Mouse (Mus musculus): ENCODE data around the gene Pappa2. TPM values are rescaled to one million over a fixed set of nuclear protein-coding genes. Genes with fewer than 3 reads are reported as not detected.

Gene Pappa2
- polyA plus RNA-seq, 1 experiment from 2014 or later, result 1.9 TPM

DNA sequence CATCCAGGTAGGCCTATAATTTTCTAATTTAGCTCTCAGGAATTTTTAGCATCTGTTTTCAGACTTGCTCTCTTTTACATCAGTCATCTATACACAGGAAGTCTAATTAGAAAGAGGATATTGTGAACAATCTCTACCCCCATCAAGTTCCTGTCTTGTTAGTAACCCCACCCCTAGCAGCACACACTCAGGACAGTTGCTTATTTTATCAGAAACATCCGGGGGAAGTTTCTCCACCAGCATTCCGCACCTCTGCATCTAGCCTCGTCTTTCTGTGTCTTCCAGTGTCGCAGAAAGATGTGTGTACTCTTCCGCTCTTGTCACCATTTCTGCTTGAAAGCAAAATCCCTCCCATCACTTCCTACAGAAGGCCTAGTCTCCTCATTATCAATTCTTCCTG lies 59.8 kb downstream of the Pappa2 start:
- no peak overlapping the region for H3K9ac ChIP-seq (ENCODE audit: low read length)
- ATAC-seq (ENCODE audit: low FRiP score) (no peak), DNase-seq (ENCODE audit: low spot score, missing footprints) (no peak)
- no peaks in the 10 kb centered on the region for H3K36me3 ChIP-seq (ENCODE audit: control insufficient read depth, insufficient read depth, low read length)
- no peaks in the 10 kb centered on the region for H3K4me1 ChIP-seq (ENCODE audit: control insufficient read depth, insufficient read depth, low read length)
- no peak overlapping the region for H3K27ac ChIP-seq (ENCODE audit: low read depth, low read length)
- H3K27me3 ChIP-seq (ENCODE audit: control insufficient read depth, insufficient read depth, low read length), result no peaks in the 10 kb centered on the region
- no peak overlapping the region for H3K4me3 ChIP-seq (ENCODE audit: low read depth, low read length)
- no peaks in the 10 kb centered on the region for H3K9me3 ChIP-seq (ENCODE audit: control insufficient read depth, low read length)
- H3K4me2 ChIP-seq, result no peak overlapping the region
- WGBS, result 89% methylated on average over 5 of the region's 5 CpGs

DNA sequence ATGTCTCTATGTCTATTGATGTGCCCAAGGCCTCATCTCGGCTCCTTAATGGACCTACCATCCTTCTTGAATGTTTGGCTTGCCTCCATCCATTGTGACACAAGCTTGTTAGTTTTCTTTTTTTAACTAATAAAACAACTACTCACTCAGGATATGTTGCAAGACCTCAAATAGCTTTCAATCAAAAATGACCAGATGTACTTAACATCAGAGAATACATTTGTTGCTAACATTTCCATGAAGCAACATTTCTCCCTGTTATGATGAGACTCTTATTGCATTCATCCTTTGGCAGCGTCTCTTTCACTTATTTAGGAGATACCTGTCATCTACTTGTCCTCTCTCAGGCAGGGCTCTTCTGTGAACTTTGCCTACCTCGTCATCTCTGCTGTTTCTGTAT lies 61.4 kb downstream of the Pappa2 start:
- DNase-seq (ENCODE audit: low spot score, missing footprints) (no peak), ATAC-seq (ENCODE audit: low FRiP score) (no peak)
- Histone ChIP-seq H3K4me1 (ENCODE audit: control insufficient read depth, insufficient read depth, low read length) (no peaks in the 10 kb centered on the region), H3K9me3 (ENCODE audit: control insufficient read depth, low read length) (no peaks in the 10 kb centered on the region), H3K27me3 (ENCODE audit: control insufficient read depth, insufficient read depth, low read length) (no peaks in the 10 kb centered on the region), H3K4me2 (no peak overlapping the region), H3K36me3 (ENCODE audit: control insufficient read depth, insufficient read depth, low read length) (no peaks in the 10 kb centered on the region), H3K9ac (ENCODE audit: low read length) (no peak overlapping the region), H3K4me3 (ENCODE audit: low read depth, low read length) (no peak overlapping the region), H3K27ac (ENCODE audit: low read depth, low read length) (no peak overlapping the region)
- 82% methylated on average over 3 of the region's 3 CpGs for WGBS

- 90% methylated on average over 3 of the region's 3 CpGs for WGBS
- ATAC-seq (ENCODE audit: low FRiP score) (no peak), DNase-seq (ENCODE audit: low spot score, missing footprints) (no peak)
- Histone ChIP-seq H3K4me1 (ENCODE audit: control insufficient read depth, insufficient read depth, low read length) (no peaks in the 10 kb centered on the region), H3K9me3 (ENCODE audit: control insufficient read depth, low read length) (no peaks in the 10 kb centered on the region), H3K9ac (ENCODE audit: low read length) (no peak overlapping the region), H3K4me3 (ENCODE audit: low read depth, low read length) (no peak overlapping the region), H3K4me2 (no peak overlapping the region), H3K36me3 (ENCODE audit: control insufficient read depth, insufficient read depth, low read length) (no peaks in the 10 kb centered on the region), H3K27me3 (ENCODE audit: control insufficient read depth, insufficient read depth, low read length) (no peaks in the 10 kb centered on the region), H3K27ac (ENCODE audit: low read depth, low read length) (no peak overlapping the region)
These were observed 63.2 kb downstream of the Pappa2 start for GRCm38 (mm10) chr1:158917067-158917466.

DNA sequence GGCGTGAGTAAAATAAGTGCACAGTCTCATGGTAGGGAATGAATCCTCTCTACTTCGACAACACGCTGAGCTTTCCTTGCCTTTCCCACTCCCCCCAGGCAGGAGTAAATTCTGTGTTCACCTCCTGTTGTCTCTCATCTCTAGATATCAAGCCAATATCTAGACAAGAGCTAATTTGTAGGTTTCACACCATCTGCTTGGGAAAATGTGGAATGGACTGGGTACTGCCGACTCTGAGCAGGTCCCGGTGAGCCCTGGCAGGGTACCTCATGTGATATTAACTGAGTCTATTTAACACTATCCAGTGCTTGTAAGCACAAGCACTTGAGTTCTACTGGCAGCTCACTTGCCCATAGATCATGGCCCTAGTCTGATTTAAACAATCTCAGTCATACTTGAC lies 64.7 kb downstream of the Pappa2 start:
- Histone ChIP-seq H3K27me3 (ENCODE audit: control insufficient read depth, insufficient read depth, low read length) (no peaks in the 10 kb centered on the region), H3K36me3 (ENCODE audit: control insufficient read depth, insufficient read depth, low read length) (no peaks in the 10 kb centered on the region), H3K4me1 (ENCODE audit: control insufficient read depth, insufficient read depth, low read length) (no peaks in the 10 kb centered on the region), H3K4me3 (ENCODE audit: low read depth, low read length) (no peak overlapping the region), H3K27ac (ENCODE audit: low read depth, low read length) (no peak overlapping the region), H3K4me2 (no peak overlapping the region), H3K9me3 (ENCODE audit: control insufficient read depth, low read length) (no peaks in the 10 kb centered on the region), H3K9ac (ENCODE audit: low read length) (no peak overlapping the region)
- ATAC-seq (ENCODE audit: low FRiP score) (no peak), DNase-seq (ENCODE audit: low spot score, missing footprints) (no peak)
- 89% methylated on average over 5 of the region's 5 CpGs for WGBS

DNA sequence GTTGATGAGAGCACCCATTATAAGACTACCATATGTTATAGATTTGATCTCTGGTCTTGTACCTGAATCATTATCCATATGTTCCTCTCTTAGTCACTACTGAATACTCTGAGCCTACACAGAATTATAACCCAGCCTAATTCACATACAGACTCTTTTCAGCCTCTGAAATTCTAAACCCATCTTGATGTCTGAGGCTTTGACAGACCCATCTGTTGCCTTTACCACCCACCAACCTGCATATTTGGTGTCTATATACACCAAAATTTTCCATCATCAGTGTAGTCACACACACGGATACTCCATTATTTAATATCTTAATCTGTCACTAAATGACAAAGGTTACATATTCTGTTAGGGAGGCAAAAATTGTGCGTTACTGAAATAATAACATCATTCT lies 69.6 kb downstream of the Pappa2 start:
- no peak overlapping the region for H3K4me3 ChIP-seq (ENCODE audit: low read depth, low read length)
- ATAC-seq (ENCODE audit: low FRiP score), result no peak
- no peak overlapping the region for H3K27ac ChIP-seq (ENCODE audit: low read depth, low read length)
- H3K27me3 ChIP-seq (ENCODE audit: control insufficient read depth, insufficient read depth, low read length), result no peaks in the 10 kb centered on the region
- H3K4me1 ChIP-seq (ENCODE audit: control insufficient read depth, insufficient read depth, low read length), result no peaks in the 10 kb centered on the region
- no peak overlapping the region for H3K4me2 ChIP-seq
- H3K9ac ChIP-seq (ENCODE audit: low read length), result no peak overlapping the region
- WGBS, result 86% methylated on average over 2 of the region's 2 CpGs
- H3K9me3 ChIP-seq (ENCODE audit: control insufficient read depth, low read length), result no peaks in the 10 kb centered on the region
- no peak for DNase-seq (ENCODE audit: low spot score, missing footprints)
- H3K36me3 ChIP-seq (ENCODE audit: control insufficient read depth, insufficient read depth, low read length), result no peaks in the 10 kb centered on the region

DNA sequence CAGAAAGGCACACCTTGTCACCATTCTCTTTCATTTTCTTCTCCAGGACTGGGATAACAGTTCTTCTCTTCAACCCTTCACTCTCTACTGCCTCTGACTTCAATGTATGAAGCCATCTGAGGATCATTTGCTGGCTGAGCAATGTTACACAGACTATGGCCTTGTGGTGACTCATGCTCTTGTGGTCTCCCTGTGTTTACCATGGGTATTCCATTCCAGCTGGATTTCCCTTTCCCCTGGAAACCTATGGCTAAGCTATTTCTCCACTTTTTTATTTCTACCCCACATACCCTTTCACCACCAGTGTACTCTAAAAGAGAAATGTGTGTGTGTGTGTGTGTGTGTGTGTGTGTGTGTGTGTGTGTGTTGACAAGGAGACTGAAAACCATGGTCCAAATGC lies 83.0 kb downstream of the Pappa2 start:
- H3K27me3 ChIP-seq (ENCODE audit: control insufficient read depth, insufficient read depth, low read length), result no peaks in the 10 kb centered on the region

DNA sequence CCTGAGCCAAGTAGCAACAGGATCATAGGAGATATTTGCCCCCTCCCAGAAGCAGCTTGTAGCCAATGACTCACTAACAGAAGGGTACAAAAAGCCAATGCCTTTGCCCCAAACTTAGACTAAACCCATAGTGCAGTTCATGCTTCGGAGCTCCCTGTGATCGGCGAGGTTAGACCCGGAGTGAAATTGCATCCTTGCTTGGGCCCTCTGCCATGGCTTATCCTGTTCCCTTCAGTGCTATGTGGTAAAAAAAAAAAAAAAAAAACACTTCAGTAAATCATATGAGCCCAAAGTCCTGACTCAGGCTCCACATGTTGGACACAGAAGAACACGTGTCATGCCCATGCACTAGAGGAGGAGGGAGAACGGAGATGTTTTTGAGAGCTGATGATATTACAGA lies 85.8 kb downstream of the Pappa2 start:
- no peak for ATAC-seq (ENCODE audit: low FRiP score)
- WGBS, result 87% methylated on average over 6 of the region's 6 CpGs

More for the DNA sequence above, 83.0 kb downstream of the Pappa2 start:
- no peaks in the 10 kb centered on the region; the same call in 1 of the 2 replicates for H3K4me1 ChIP-seq (ENCODE audit: control insufficient read depth, insufficient read depth, low read length)
- ATAC-seq (ENCODE audit: low FRiP score), result no peak
- no peak overlapping the region for H3K27ac ChIP-seq (ENCODE audit: low read depth, low read length)
- H3K9ac ChIP-seq (ENCODE audit: low read length), result no peak overlapping the region
- no peaks in the 10 kb centered on the region for H3K9me3 ChIP-seq (ENCODE audit: control insufficient read depth, low read length)
- DNase-seq (ENCODE audit: low spot score, missing footprints), result no peak
- H3K4me3 ChIP-seq (ENCODE audit: low read depth, low read length), result no peak overlapping the region
- no peak overlapping the region for H3K4me2 ChIP-seq
- H3K36me3 ChIP-seq (ENCODE audit: control insufficient read depth, insufficient read depth, low read length), result no peaks in the 10 kb centered on the region

DNA sequence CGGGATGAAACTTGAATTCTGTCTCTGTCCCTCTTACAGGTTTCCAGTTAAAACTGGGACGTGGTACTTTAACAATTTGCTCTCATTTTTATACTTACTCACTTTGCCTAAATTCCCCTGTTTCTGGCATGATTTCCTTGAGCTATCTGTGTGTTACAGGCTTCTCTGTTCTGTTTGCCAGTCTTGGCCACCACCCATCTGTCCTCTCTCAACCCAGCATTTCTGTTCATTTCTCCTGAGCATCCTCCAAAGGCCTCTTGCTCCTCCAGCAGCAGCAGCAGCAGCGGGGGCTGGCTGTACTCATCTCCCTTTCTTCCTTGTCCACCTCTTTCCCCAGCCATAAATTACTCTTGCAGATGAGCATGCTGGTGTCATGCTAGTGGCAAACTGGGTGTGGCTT lies 104.8 kb downstream of the Pappa2 start:
- Histone ChIP-seq H3K4me1 (ENCODE audit: control insufficient read depth, insufficient read depth, low read length) (no peaks in the 10 kb centered on the region), H3K36me3 (ENCODE audit: control insufficient read depth, insufficient read depth, low read length) (no peaks in the 10 kb centered on the region), H3K9ac (ENCODE audit: low read length) (no peak overlapping the region), H3K4me2 (no peak overlapping the region), H3K27ac (ENCODE audit: low read depth, low read length) (no peak overlapping the region), H3K9me3 (ENCODE audit: control insufficient read depth, low read length) (no peaks in the 10 kb centered on the region), H3K27me3 (ENCODE audit: control insufficient read depth, insufficient read depth, low read length) (no peaks in the 10 kb centered on the region), H3K4me3 (ENCODE audit: low read depth, low read length) (no peak overlapping the region)
- WGBS, result 79% methylated on average over 3 of the region's 3 CpGs
- no peak for DNase-seq (ENCODE audit: low spot score, missing footprints)
- ATAC-seq (ENCODE audit: low FRiP score), result no peak

More for the DNA sequence above, 85.8 kb downstream of the Pappa2 start:
- H3K4me2 ChIP-seq, result no peak overlapping the region
- H3K27me3 ChIP-seq (ENCODE audit: control insufficient read depth, insufficient read depth, low read length), result no peaks in the 10 kb centered on the region
- no peaks in the 10 kb centered on the region for H3K36me3 ChIP-seq (ENCODE audit: control insufficient read depth, insufficient read depth, low read length)
- H3K9ac ChIP-seq (ENCODE audit: low read length), result no peak overlapping the region
- no peaks in the 10 kb centered on the region for H3K9me3 ChIP-seq (ENCODE audit: control insufficient read depth, low read length)
- no peaks in the 10 kb centered on the region for H3K4me1 ChIP-seq (ENCODE audit: control insufficient read depth, insufficient read depth, low read length)
- DNase-seq (ENCODE audit: low spot score, missing footprints), result no peak
- no peak overlapping the region for H3K27ac ChIP-seq (ENCODE audit: low read depth, low read length)
- H3K4me3 ChIP-seq (ENCODE audit: low read depth, low read length), result no peak overlapping the region

GRCm38 (mm10) chr1:158874552-158875077 lies 105.7 kb downstream of the Pappa2 start:
- no peak overlapping the region for H3K9ac ChIP-seq (ENCODE audit: low read length)
- no peaks in the 10 kb centered on the region for H3K27me3 ChIP-seq (ENCODE audit: control insufficient read depth, insufficient read depth, low read length)
- H3K4me1 ChIP-seq (ENCODE audit: control insufficient read depth, insufficient read depth, low read length), result no peaks in the 10 kb centered on the region
- DNase-seq (ENCODE audit: low spot score, missing footprints), result no peak
- no peak overlapping the region for H3K27ac ChIP-seq (ENCODE audit: low read depth, low read length)
- no peaks in the 10 kb centered on the region for H3K36me3 ChIP-seq (ENCODE audit: control insufficient read depth, insufficient read depth, low read length)
- no peaks in the 10 kb centered on the region for H3K9me3 ChIP-seq (ENCODE audit: control insufficient read depth, low read length)
- no peak overlapping the region for H3K4me2 ChIP-seq
- no peak overlapping the region for H3K4me3 ChIP-seq (ENCODE audit: low read depth, low read length)
- ATAC-seq (ENCODE audit: low FRiP score), result no peak
- WGBS, result 98% methylated on average over 2 of the region's 2 CpGs

DNA sequence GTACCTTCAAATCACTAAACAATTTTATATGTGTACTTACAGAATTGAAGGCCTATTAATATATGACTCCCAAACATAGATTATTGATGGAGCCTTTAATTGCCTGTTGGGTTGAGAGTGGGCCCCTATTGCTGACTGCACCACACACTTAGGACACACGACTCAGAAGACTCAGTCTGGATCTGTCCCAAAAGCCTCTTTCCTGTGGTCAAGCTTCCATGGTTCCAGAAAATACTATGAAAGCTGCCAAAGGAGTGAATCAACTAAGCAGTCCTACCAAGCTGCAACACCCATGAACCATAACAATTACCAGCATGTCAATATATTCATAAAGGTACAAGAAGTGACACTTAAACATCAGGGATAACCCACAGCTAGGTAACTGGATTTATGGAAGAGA lies 106.7 kb downstream of the Pappa2 start:
- Histone ChIP-seq H3K36me3 (ENCODE audit: control insufficient read depth, insufficient read depth, low read length) (no peaks in the 10 kb centered on the region), H3K4me3 (ENCODE audit: low read depth, low read length) (no peak overlapping the region), H3K4me1 (ENCODE audit: control insufficient read depth, insufficient read depth, low read length) (no peaks in the 10 kb centered on the region), H3K9me3 (ENCODE audit: control insufficient read depth, low read length) (no peaks in the 10 kb centered on the region), H3K4me2 (no peak overlapping the region), H3K9ac (ENCODE audit: low read length) (no peak overlapping the region), H3K27ac (ENCODE audit: low read depth, low read length) (no peak overlapping the region), H3K27me3 (ENCODE audit: control insufficient read depth, insufficient read depth, low read length) (no peaks in the 10 kb centered on the region)
- ATAC-seq (ENCODE audit: low FRiP score) (no peak), DNase-seq (ENCODE audit: low spot score, missing footprints) (no peak)
- WGBS, result 89% methylated on average over 1 of the region's 1 CpGs
